Mouse (Mus musculus) cerebellum, adult 2 months (tissue): Measurements from ENCODE around the gene Ppp2ca. TPM values are rescaled to one million over a fixed set of nuclear protein-coding genes. Genes with fewer than 3 reads are reported as not detected.
"Not testable (repeated sequence)": the region's sequence is repeated elsewhere in the genome, so short reads cannot be mapped to it uniquely, and the experiment has no call there.

Experiments used
- DNase-seq, 2 experiments: peaks; one replicate each; pipeline ENCODE4 v3.0.0; 2021
- H3K27ac ChIP-seq: fragments of 200-500 bp; 2 replicates; pipeline ENCODE4 v1.5.1; 2012; ENCODE audit warnings: low read length, control low read depth, inconsistent platforms; ENCODE audit not compliant: insufficient read depth
- H3K27me3 ChIP-seq: fragments of 200-500 bp; 2 replicates; pipeline ENCODE4 v1.6.1; 2012; ENCODE audit warnings: inconsistent platforms, mild to moderate bottlenecking, low read length, moderate library complexity; ENCODE audit not compliant: control insufficient read depth, insufficient read depth
- H3K4me1 ChIP-seq: fragments of 200-500 bp; 2 replicates; pipeline ENCODE4 v1.6.1; 2011; ENCODE audit warnings: low read length; ENCODE audit not compliant: control insufficient read depth, insufficient read depth
- H3K4me3 ChIP-seq: fragments of 200-500 bp; replicated peaks from 2 replicates; pipeline ENCODE3; 2011; ENCODE audit warnings: mild to moderate bottlenecking, low read depth, low read length, control low read depth; ENCODE audit not compliant: insufficient read depth
- CTCF ChIP-seq: fragments of 200-500 bp; IDR thresholded peaks from 2 replicates; pipeline ENCODE4 v1.5.1; 2011; ENCODE audit warnings: low read depth, mild to moderate bottlenecking, control low read depth, low read length, moderate library complexity, borderline replicate concordance; ENCODE audit not compliant: insufficient read depth
- POLR2A ChIP-seq: fragments of 200-500 bp; IDR thresholded peaks from 2 replicates; pipeline ENCODE4 v1.6.1; 2011; ENCODE audit warnings: low read length, control low read depth, borderline replicate concordance; ENCODE audit not compliant: insufficient read depth
- WGBS: fragments of 180-500 bp; shearing (Covaris S2); methylation state at CpG from one replicate; pipeline ENCODE4 v1.1.7; 2018; 5-methylcytosine and 5-hydroxymethylcytosine counted together
- polyA plus RNA-seq: library from polyadenylated mRNA; depleted of rRNA; stranded (reverse); fragments of >200 nt; gene quantifications from 2 replicates; pipeline ENCODE4 v1.2.3, GENCODE M21; 2012

Gene Ppp2ca
- polyA plus RNA-seq, 1 experiment, result 112 TPM

GRCm38 (mm10) chr11:52129171-52129570, 30.7 kb downstream of the Ppp2ca start:
- no peak overlapping the region for H3K4me3 ChIP-seq
- H3K27me3 ChIP-seq, result no peaks in the 10 kb centered on the region
- TF ChIP-seq CTCF (peak; percentile 29; the same call in 1 of the 2 replicates), POLR2A (no peak)
- 23% methylated on average over 3 of the region's 3 CpGs for WGBS
- 0 out of 2 replicates have a peak, but pooled peaks cover 2% of the 10 kb centered on the region for H3K4me1 ChIP-seq
- no peak overlapping the region for H3K27ac ChIP-seq
- no peak for DNase-seq

- WGBS, result 34% methylated on average over 10 of the region's 10 CpGs
- no peak overlapping the region for H3K27ac ChIP-seq
- no peaks in the 10 kb centered on the region for H3K27me3 ChIP-seq
- DNase-seq, result no peak
- H3K4me1 ChIP-seq, result 0 out of 2 replicates have a peak, but pooled peaks cover 2% of the 10 kb centered on the region
- no peak for TF ChIP-seq CTCF
- TF ChIP-seq POLR2A, result no peak
- H3K4me3 ChIP-seq, result no peak overlapping the region
Measured at GRCm38 (mm10) chr11:52129621-52130450, 31.4 kb downstream of the Ppp2ca start.

- no peak overlapping the region for H3K4me3 ChIP-seq
- no peak for DNase-seq
- H3K27ac ChIP-seq, result no peak overlapping the region
- TF ChIP-seq CTCF (peak; percentile 11; the same call in 1 of the 2 replicates), POLR2A (no peak)
- WGBS, result 79% methylated on average over 7 of the region's 7 CpGs
- H3K4me1 ChIP-seq, result 0 out of 2 replicates have a peak, but pooled peaks cover 2% of the 10 kb centered on the region
- H3K27me3 ChIP-seq, result no peaks in the 10 kb centered on the region
Measured at GRCm38 (mm10) chr11:52130451-52131068, 32.1 kb downstream of the Ppp2ca start.

- WGBS, result 45% methylated on average over 4 of the region's 4 CpGs
- TF ChIP-seq CTCF, result peak; percentile 60
Measured at GRCm38 (mm10) chr11:52143675-52144074, 45.2 kb downstream of the Ppp2ca start.

GRCm38 (mm10) chr11:52145428-52145827, 46.9 kb downstream of the Ppp2ca start, which contains the start of gene Olfr1373:
Olfr1373 (minus strand) TSS chr11:52145528.
- not testable (repeated sequence) for H3K4me3 ChIP-seq, H3K27ac ChIP-seq, H3K4me1 ChIP-seq, DNase-seq, H3K27me3 ChIP-seq
- WGBS, result 92% methylated on average over 1 of the region's 1 CpGs

More at GRCm38 (mm10) chr11:52143675-52144074, 45.2 kb downstream of the Ppp2ca start:
- not testable (repeated sequence) for H3K27me3 ChIP-seq, H3K4me3 ChIP-seq, H3K4me1 ChIP-seq, DNase-seq, H3K27ac ChIP-seq

GRCm38 (mm10) chr11:52163926-52164325, 65.4 kb downstream of the Ppp2ca start:
- H3K27me3 ChIP-seq, result peaks cover 4% of the 10 kb centered on the region; the same call in 1 of the 2 replicates
- TF ChIP-seq CTCF, result no peak
- no peak for TF ChIP-seq POLR2A
- no peak overlapping the region for H3K4me3 ChIP-seq
- no peak overlapping the region for H3K27ac ChIP-seq
- H3K4me1 ChIP-seq, result 0 out of 2 replicates have a peak, but pooled peaks cover 2% of the 10 kb centered on the region
- WGBS, result 27% methylated on average over 10 of the region's 10 CpGs
- no peak for DNase-seq

GRCm38 (mm10) chr11:52167126-52167525, 68.6 kb downstream of the Ppp2ca start:
- Histone ChIP-seq H3K4me3 (no peak overlapping the region), H3K27ac (no peak overlapping the region), H3K4me1 (0 out of 2 replicates have a peak, but pooled peaks cover 2% of the 10 kb centered on the region), H3K27me3 (peaks cover 4% of the 10 kb centered on the region; the same call in 1 of the 2 replicates)
- 3% methylated on average over 21 of the region's 21 CpGs for WGBS
- peak; percentile 13 to 28 for DNase-seq
- no peak for TF ChIP-seq CTCF
- no peak for TF ChIP-seq POLR2A

- WGBS, result 1% methylated on average over 42 of the region's 42 CpGs
- H3K4me1 ChIP-seq, H3K27me3 ChIP-seq, H3K4me3 ChIP-seq, DNase-seq, H3K27ac ChIP-seq: not testable (repeated sequence)
Measured at GRCm38 (mm10) chr11:52167901-52168302, 69.4 kb downstream of the Ppp2ca start.
